Mouse (Mus musculus): Measurements from ENCODE around the gene Utp3. TPM values are rescaled to one million over a fixed set of nuclear protein-coding genes. Genes with fewer than 3 reads are reported as not detected.
"Not testable (repeated sequence)": the region's sequence is repeated elsewhere in the genome, so short reads cannot be mapped to it uniquely, and the experiment has no call there.

The Utp3 gene
- polyA plus RNA-seq, 1 experiment from 2014 or later, result 69.9 TPM

GRCm38 (mm10) chr5:88544411-88544810, 9.9 kb upstream of the Utp3 start:
- not testable (repeated sequence) for H3K4me2 ChIP-seq (ENCODE audit: low read depth); H3K27me3 ChIP-seq (ENCODE audit: control insufficient read depth, insufficient read depth, low read length); H3K27ac ChIP-seq (ENCODE audit: low read depth, low read length); H3K36me3 ChIP-seq (ENCODE audit: control insufficient read depth, insufficient read depth, low read length); H3K9me3 ChIP-seq (ENCODE audit: control insufficient read depth, low read length); H3K4me3 ChIP-seq (ENCODE audit: low read depth, low read length); H3K4me1 ChIP-seq (ENCODE audit: control insufficient read depth, insufficient read depth, low read length); DNase-seq (ENCODE audit: low spot score); ATAC-seq (ENCODE audit: insufficient read depth, low FRiP score, low TSS enrichment); H3K9ac ChIP-seq (ENCODE audit: low read length)
- WGBS, result 86% methylated on average over 1 of the region's 1 CpGs

GRCm38 (mm10) chr5:88545536-88545935, 8.7 kb upstream of the Utp3 start:
- 93% methylated on average over 7 of the region's 7 CpGs for WGBS
- Histone ChIP-seq H3K4me1 (ENCODE audit: control insufficient read depth, insufficient read depth, low read length) (no peaks in the 10 kb centered on the region), H3K27me3 (ENCODE audit: control insufficient read depth, insufficient read depth, low read length) (no peaks in the 10 kb centered on the region), H3K27ac (ENCODE audit: low read depth, low read length) (no peak overlapping the region), H3K9me3 (ENCODE audit: control insufficient read depth, low read length) (no peaks in the 10 kb centered on the region), H3K4me2 (ENCODE audit: low read depth) (no peak overlapping the region), H3K4me3 (ENCODE audit: low read depth, low read length) (no peak overlapping the region), H3K36me3 (ENCODE audit: control insufficient read depth, insufficient read depth, low read length) (no peaks in the 10 kb centered on the region), H3K9ac (ENCODE audit: low read length) (no peak overlapping the region)
- ATAC-seq (ENCODE audit: insufficient read depth, low FRiP score, low TSS enrichment) (no peak), DNase-seq (ENCODE audit: low spot score) (no peak)

- Histone ChIP-seq H3K27me3 (ENCODE audit: control insufficient read depth, insufficient read depth, low read length) (no peaks in the 10 kb centered on the region), H3K4me1 (ENCODE audit: control insufficient read depth, insufficient read depth, low read length) (peaks cover 10% of the 10 kb centered on the region; the same call in 1 of the 2 replicates), H3K4me3 (ENCODE audit: low read depth, low read length) (peak overlapping the region; percentile 85), H3K9me3 (ENCODE audit: control insufficient read depth, low read length) (no peaks in the 10 kb centered on the region), H3K9ac (ENCODE audit: low read length) (peak overlapping the region; percentile 72), H3K27ac (ENCODE audit: low read depth, low read length) (peak overlapping the region; percentile 83), H3K36me3 (ENCODE audit: control insufficient read depth, insufficient read depth, low read length) (no peaks in the 10 kb centered on the region), H3K4me2 (ENCODE audit: low read depth) (peak overlapping the region; percentile 54)
- 9% methylated on average over 29 of the region's 29 CpGs for WGBS
- DNase-seq (ENCODE audit: low spot score), result no peak
- peak; percentile 65 for ATAC-seq (ENCODE audit: insufficient read depth, low FRiP score, low TSS enrichment)
Measured at GRCm38 (mm10) chr5:88553271-88554085, 784 bp upstream of the Utp3 start.

- ATAC-seq (ENCODE audit: insufficient read depth, low FRiP score, low TSS enrichment), result no peak
- Histone ChIP-seq H3K4me3 (ENCODE audit: low read depth, low read length) (no peak overlapping the region), H3K4me1 (ENCODE audit: control insufficient read depth, insufficient read depth, low read length) (peaks cover 10% of the 10 kb centered on the region; the same call in 1 of the 2 replicates), H3K27me3 (ENCODE audit: control insufficient read depth, insufficient read depth, low read length) (no peaks in the 10 kb centered on the region), H3K27ac (ENCODE audit: low read depth, low read length) (no peak overlapping the region), H3K9me3 (ENCODE audit: control insufficient read depth, low read length) (no peaks in the 10 kb centered on the region), H3K9ac (ENCODE audit: low read length) (no peak overlapping the region), H3K36me3 (ENCODE audit: control insufficient read depth, insufficient read depth, low read length) (no peaks in the 10 kb centered on the region), H3K4me2 (ENCODE audit: low read depth) (no peak overlapping the region)
- 62% methylated on average over 1 of the region's 1 CpGs for WGBS
- no peak for DNase-seq (ENCODE audit: low spot score)
Measured at GRCm38 (mm10) chr5:88558991-88559390, 4.7 kb downstream of the Utp3 start.

GRCm38 (mm10) chr5:88561080-88561814, 7.0 kb downstream of the Utp3 start:
- Histone ChIP-seq H3K9me3 (ENCODE audit: control insufficient read depth, low read length) (no peaks in the 10 kb centered on the region), H3K36me3 (ENCODE audit: control insufficient read depth, insufficient read depth, low read length) (no peaks in the 10 kb centered on the region), H3K4me3 (ENCODE audit: low read depth, low read length) (no peak overlapping the region), H3K4me2 (ENCODE audit: low read depth) (no peak overlapping the region), H3K27me3 (ENCODE audit: control insufficient read depth, insufficient read depth, low read length) (no peaks in the 10 kb centered on the region), H3K9ac (ENCODE audit: low read length) (no peak overlapping the region), H3K27ac (ENCODE audit: low read depth, low read length) (no peak overlapping the region), H3K4me1 (ENCODE audit: control insufficient read depth, insufficient read depth, low read length) (no peaks in the 10 kb centered on the region; the same call in 1 of the 2 replicates)
- WGBS, result 91% methylated on average over 9 of the region's 9 CpGs
- ATAC-seq (ENCODE audit: insufficient read depth, low FRiP score, low TSS enrichment) (no peak), DNase-seq (ENCODE audit: low spot score) (no peak)

- Histone ChIP-seq H3K4me1 (ENCODE audit: control insufficient read depth, insufficient read depth, low read length) (no peaks in the 10 kb centered on the region; the same call in 1 of the 2 replicates), H3K9me3 (ENCODE audit: control insufficient read depth, low read length) (no peaks in the 10 kb centered on the region), H3K27me3 (ENCODE audit: control insufficient read depth, insufficient read depth, low read length) (no peaks in the 10 kb centered on the region), H3K4me2 (ENCODE audit: low read depth) (no peak overlapping the region), H3K27ac (ENCODE audit: low read depth, low read length) (no peak overlapping the region), H3K9ac (ENCODE audit: low read length) (no peak overlapping the region), H3K36me3 (ENCODE audit: control insufficient read depth, insufficient read depth, low read length) (no peaks in the 10 kb centered on the region), H3K4me3 (ENCODE audit: low read depth, low read length) (no peak overlapping the region)
- ATAC-seq (ENCODE audit: insufficient read depth, low FRiP score, low TSS enrichment) (no peak), DNase-seq (ENCODE audit: low spot score) (no peak)
- WGBS, result 74% methylated on average over 8 of the region's 8 CpGs
Measured at GRCm38 (mm10) chr5:88562863-88563780, 8.9 kb downstream of the Utp3 start.

DNA sequence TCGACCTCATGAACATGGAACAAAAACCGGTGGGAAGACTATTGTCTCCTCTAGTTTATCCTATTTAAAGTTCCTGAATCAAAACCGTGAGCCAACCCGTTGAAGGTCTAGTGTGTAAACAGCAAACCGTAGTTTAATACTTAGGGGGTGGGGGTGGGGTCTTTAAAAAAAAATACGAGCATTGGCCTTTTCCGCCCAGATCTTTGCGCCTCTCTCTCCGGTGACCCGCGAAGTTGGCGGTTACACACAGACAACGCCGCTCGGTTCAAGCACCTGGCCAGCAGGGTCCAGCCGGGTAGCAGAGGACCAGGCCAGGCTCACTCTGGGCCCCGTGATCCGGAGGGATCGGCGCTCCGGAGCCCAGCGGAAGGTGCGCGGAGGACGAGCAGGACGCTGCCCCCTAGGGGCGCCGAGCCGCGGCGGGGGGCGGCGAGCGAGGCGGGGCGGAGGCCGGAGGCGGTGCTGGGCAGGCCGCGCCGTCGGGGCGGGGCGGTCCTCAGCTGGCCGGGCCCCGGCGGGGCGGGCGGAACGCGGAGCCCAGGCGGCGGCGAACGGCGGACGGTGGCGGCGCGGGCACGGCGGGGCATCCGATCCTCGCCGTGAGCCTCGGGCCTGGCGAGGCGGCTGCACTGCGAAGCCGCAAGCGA, 10.4 kb downstream of the Utp3 start, which contains the start of gene Rufy3:
Gene Rufy3 (plus strand): TSS at position 540 of the 647 bp plus-strand sequence.
- DNase-seq (ENCODE audit: low spot score) (peak; percentile 85), ATAC-seq (ENCODE audit: insufficient read depth, low FRiP score, low TSS enrichment) (peak; percentile 84)
- Histone ChIP-seq H3K27ac (ENCODE audit: low read depth, low read length) (peak within 1 kb of the TSS; percentile 82), H3K4me1 (ENCODE audit: control insufficient read depth, insufficient read depth, low read length) (no peaks in the 10 kb centered on the region; the same call in 1 of the 2 replicates), H3K9ac (ENCODE audit: low read length) (peak within 1 kb of the TSS; percentile 84), H3K27me3 (ENCODE audit: control insufficient read depth, insufficient read depth, low read length) (no peaks in the 10 kb centered on the region), H3K36me3 (ENCODE audit: control insufficient read depth, insufficient read depth, low read length) (no peaks in the 10 kb centered on the region), H3K4me2 (ENCODE audit: low read depth) (peak within 1 kb of the TSS; percentile 56), H3K4me3 (ENCODE audit: low read depth, low read length) (peak within 1 kb of the TSS; percentile 97), H3K9me3 (ENCODE audit: control insufficient read depth, low read length) (no peaks in the 10 kb centered on the region)
- WGBS, result under 1% methylated on average over 31 of the region's 71 CpGs
